Mouse (Mus musculus) 3T3-L1 (cell line): ENCODE measurements at regions not wholly inside any gene's neighbourhood (a gene's known extent, or its start where the extent isn't known, plus 50 kb on each side); places are given as distances from the start of the nearest gene placed in this dataset.
"Not testable (repeated sequence)": the region's sequence is repeated elsewhere in the genome, so short reads cannot be mapped to it uniquely, and the experiment has no call there.

Source experiments
- DNase-seq: peaks from one replicate; pipeline ENCODE4 v3.0.0-alpha.2; 2015; ENCODE audit warnings: low read depth, low spot score

- no peak for DNase-seq
Observed at GRCm38 (mm10) chr5:63331186-63331585, 317.7 kb upstream of the Nwd2 start.

- no peak for DNase-seq
Observed at GRCm38 (mm10) chr5:63351108-63351507, 297.8 kb upstream of the Nwd2 start.

GRCm38 (mm10) chr5:63391956-63392355, 256.9 kb upstream of the Nwd2 start:
- DNase-seq = no peak

GRCm38 (mm10) chr5:63397963-63398362, 250.9 kb upstream of the Nwd2 start:
- no peak for DNase-seq

GRCm38 (mm10) chr5:63430167-63430566, 218.7 kb upstream of the Nwd2 start:
- DNase-seq = no peak

- DNase-seq = no peak
Observed at GRCm38 (mm10) chr5:63444407-63444806, 204.5 kb upstream of the Nwd2 start.

GRCm38 (mm10) chr5:63445171-63445570, 203.7 kb upstream of the Nwd2 start:
- no peak for DNase-seq

GRCm38 (mm10) chr5:63468526-63469268, 180.2 kb upstream of the Nwd2 start:
- DNase-seq = no peak

GRCm38 (mm10) chr5:63469701-63470100, 179.2 kb upstream of the Nwd2 start:
- DNase-seq = no peak

GRCm38 (mm10) chr5:63473163-63473562, 175.7 kb upstream of the Nwd2 start:
- DNase-seq = peak; percentile 7

GRCm38 (mm10) chr5:63476240-63476973, 172.5 kb upstream of the Nwd2 start:
- DNase-seq = no peak

- no peak for DNase-seq
Observed at GRCm38 (mm10) chr5:63498952-63499351, 149.9 kb upstream of the Nwd2 start.

- DNase-seq = no peak
Observed at GRCm38 (mm10) chr5:63503056-63503845, 145.7 kb upstream of the Nwd2 start.

- DNase-seq = no peak
Observed at GRCm38 (mm10) chr5:63534197-63534596, 114.7 kb upstream of the Nwd2 start.

GRCm38 (mm10) chr5:63540530-63540929, 108.4 kb upstream of the Nwd2 start:
- DNase-seq = peak; percentile 18

- DNase-seq = peak; percentile 3
Observed at GRCm38 (mm10) chr5:63545482-63545881, 103.4 kb upstream of the Nwd2 start.

- not testable (repeated sequence) for DNase-seq
Observed at GRCm38 (mm10) chr5:63565891-63566290, 83.0 kb upstream of the Nwd2 start.

- DNase-seq = no peak
Observed at GRCm38 (mm10) chr5:63575401-63575800, 73.5 kb upstream of the Nwd2 start.

- no peak for DNase-seq
Observed at GRCm38 (mm10) chr5:63579409-63579808, 69.5 kb upstream of the Nwd2 start.

- DNase-seq = peak; percentile 7
Observed at GRCm38 (mm10) chr5:63587051-63587450, 61.9 kb upstream of the Nwd2 start.

- DNase-seq = no peak
Observed at GRCm38 (mm10) chr5:63587855-63588254, 61.0 kb upstream of the Nwd2 start.
